Mouse (Mus musculus) brain, embryonic 14.5 days (tissue): Measurements from ENCODE around the gene Ermp1.

ENCODE experiments used
- CTCF ChIP-seq: fragments of 200-500 bp; IDR thresholded peaks from 2 replicates; pipeline ENCODE4 v1.5.1; 2012; ENCODE audit warnings: inconsistent platforms, mild to moderate bottlenecking, moderate library complexity, borderline replicate concordance; ENCODE audit not compliant: insufficient read depth, insufficient read length; ENCODE audit errors: extremely low read depth
- POLR2A ChIP-seq: fragments of 200-500 bp; IDR thresholded peaks from 2 replicates; pipeline ENCODE4 v1.6.1; 2012; ENCODE audit warnings: mild to moderate bottlenecking, inconsistent platforms, borderline replicate concordance; ENCODE audit not compliant: poor library complexity, insufficient read depth, insufficient read length, severe bottlenecking; ENCODE audit errors: extremely low read depth

- TF ChIP-seq CTCF (no peak), POLR2A (no peak)
Measured at GRCm38 (mm10) chr19:29657558-29657957, 9.3 kb upstream of the Ermp1 start.
